Mouse (Mus musculus) brain, adult 2 months (tissue): ENCODE measurements at regions not wholly inside any gene's neighbourhood (a gene's known extent, or its start where the extent isn't known, plus 50 kb on each side); places are given as distances from the start of the nearest gene placed in this dataset.

ENCODE experiments used
- DNase-seq: peaks from one replicate; pipeline ENCODE4 v3.0.0; 2011; ENCODE audit warnings: low read depth, low spot score

- peak; percentile 43 for DNase-seq
Measured at GRCm38 (mm10) chr3:49842119-49842518, 85.0 kb upstream of the Pcdh18 start.

- no peak for DNase-seq
Measured at GRCm38 (mm10) chr3:49840448-49841156, 83.5 kb upstream of the Pcdh18 start.

- no peak for DNase-seq
Measured at GRCm38 (mm10) chr3:49814401-49814800, 57.3 kb upstream of the Pcdh18 start.

DNA sequence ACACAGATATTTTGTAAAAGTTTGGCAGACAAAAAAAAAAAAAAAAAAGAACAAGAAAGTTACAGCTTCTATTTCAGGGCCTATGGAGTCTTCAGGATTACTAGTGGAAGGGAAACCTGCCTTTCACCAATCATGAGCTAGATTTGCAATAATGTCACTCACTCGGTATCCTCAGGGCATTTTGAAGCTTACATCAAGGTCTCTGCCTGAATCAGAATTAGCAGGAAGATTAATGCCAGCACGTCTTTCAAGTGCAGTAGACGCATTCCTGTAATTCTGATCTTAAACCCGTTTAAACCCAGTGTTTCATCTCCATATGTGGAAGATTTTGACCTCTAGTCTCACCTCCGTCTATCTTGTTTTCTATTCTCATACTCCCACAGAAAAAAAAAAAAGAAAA lies 50.6 kb upstream of the Pcdh18 start:
- DNase-seq: no peak

DNA sequence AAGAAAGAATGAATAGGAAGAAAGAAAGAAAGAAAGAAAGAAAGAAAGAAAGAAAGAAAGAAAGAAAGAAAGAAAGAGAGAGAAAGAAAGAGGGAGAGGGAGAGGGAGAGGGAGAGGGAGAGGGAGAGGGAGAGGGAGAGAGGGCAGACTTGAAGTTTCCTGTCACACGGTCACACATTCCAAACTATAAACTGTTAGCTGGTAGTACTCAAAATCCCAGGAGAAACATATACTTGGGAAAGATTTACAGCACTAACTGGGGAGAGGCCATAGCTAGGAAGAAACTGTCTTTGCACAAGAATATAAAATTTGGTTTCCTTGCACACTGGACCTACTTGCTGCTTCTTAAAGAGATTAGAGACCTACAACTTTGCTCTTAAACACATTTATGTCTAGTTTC lies 50.2 kb upstream of the Pcdh18 start:
- DNase-seq: no peak
